ENCODE assay signal across 27 mouse cellular contexts in genomic region chr6:114368196-114368595, GRCm38 (mm10). TPM values are rescaled to one million over a fixed set of nuclear protein-coding genes. Genes with fewer than 3 reads are reported as not detected.
"Had no signal": no experiment of that assay in that cellular context is flagged by ENCODE, and none has a peak within 500 bp of the region (broad histone marks: within the 10 kb centered on the region; RNA-seq: fewer than 3 reads in every experiment).

No protein-coding gene starts in this region.

- H3K27ac ChIP-seq: gastrocnemius, adult 2 months; heart, embryonic 10.5 days; hindbrain, embryonic 10.5 days; hindbrain, embryonic 12.5 days; hindbrain, embryonic 14.5 days; intestine, embryonic 15.5 days; layer of hippocampus, adult 2 months; limb, embryonic 10.5 days; limb, embryonic 12.5 days; liver, embryonic 13.5 days; liver, embryonic 15.5 days had no signal

- DNase-seq: gastrocnemius, adult 2 months; gastrocnemius, postnatal 10 days; gastrocnemius, postnatal 25 days; heart, adult 18-20 months; heart, postnatal 10 days; heart, postnatal 4 days; kidney, adult 18-20 months; kidney, adult 8-10 months; kidney, postnatal 10 days; kidney, postnatal 25 days; kidney, postnatal 4 days; liver; liver, embryonic 13.5 days had no signal

- H3K4me3 ChIP-seq: gastrocnemius, adult 2 months; heart, embryonic 10.5 days; heart, embryonic 12.5 days; hindbrain, embryonic 10.5 days; hindbrain, embryonic 12.5 days; intestine, embryonic 15.5 days; layer of hippocampus, adult 2 months; limb, embryonic 10.5 days; limb, embryonic 12.5 days; liver, embryonic 13.5 days; liver, embryonic 15.5 days had no signal

- ATAC-seq: hindbrain, embryonic 16.5 days; inflammation-experienced regulatory T-cells, adult 6 months; intestine, embryonic 15.5 days; intestine, postnatal 0 days had no signal

RNA-seq across cellular contexts. Expression of gene Hrh1, which starts 29.5 kb away (rescaled TPM):
- total RNA-seq: granulocyte monocyte progenitor cell, adult 5-6 weeks had no signal
